Mouse (Mus musculus) embryo, embryonic 11 days (tissue): ENCODE results near the gene Pklr.
A peak's percentile ranks its signal among the peaks of the same experiment; 100 is the strongest.
"Not testable (repeated sequence)": the region's sequence is repeated elsewhere in the genome, so short reads cannot be mapped to it uniquely, and the experiment has no call there.

Experiments
- DNase-seq: peaks from one replicate; pipeline ENCODE4 v3.0.0-alpha.2; 2015

Pklr gene

GRCm38 (mm10) chr3:89125981-89126380 lies 10.0 kb upstream of the Pklr start:
- no peak for DNase-seq

- no peak for DNase-seq
These were observed 6.0 kb upstream of the Pklr start for GRCm38 (mm10) chr3:89129908-89130307.

GRCm38 (mm10) chr3:89131816-89132215 lies 4.1 kb upstream of the Pklr start:
- DNase-seq = no peak

GRCm38 (mm10) chr3:89132285-89133062 lies 3.5 kb upstream of the Pklr start:
- peak; percentile 60 for DNase-seq

- no peak for DNase-seq
These were observed 2.9 kb upstream of the Pklr start for GRCm38 (mm10) chr3:89133063-89133450.

GRCm38 (mm10) chr3:89133752-89134151 lies 2.2 kb upstream of the Pklr start:
- no peak for DNase-seq

GRCm38 (mm10) chr3:89136365-89136764 lies 423 bp downstream of the Pklr start:
- peak; percentile 34 for DNase-seq

- DNase-seq = no peak
These were observed 8.9 kb downstream of the Pklr start for GRCm38 (mm10) chr3:89144821-89145220.

GRCm38 (mm10) chr3:89145566-89145965 lies 9.6 kb downstream of the Pklr start:
- no peak for DNase-seq

GRCm38 (mm10) chr3:89147101-89147978 lies 11.4 kb downstream of the Pklr start:
- peak; percentile 33 for DNase-seq

GRCm38 (mm10) chr3:89147979-89148311 lies 12.0 kb downstream of the Pklr start:
- peak; percentile 22 for DNase-seq

- no peak for DNase-seq
These were observed 12.6 kb downstream of the Pklr start for GRCm38 (mm10) chr3:89148567-89148966.

GRCm38 (mm10) chr3:89152084-89152835 lies 16.3 kb downstream of the Pklr start:
- DNase-seq = no peak

- no peak for DNase-seq
These were observed 21.0 kb downstream of the Pklr start for GRCm38 (mm10) chr3:89156951-89157350.

GRCm38 (mm10) chr3:89158651-89159050 lies 22.7 kb downstream of the Pklr start:
- DNase-seq = no peak

GRCm38 (mm10) chr3:89159211-89159610 lies 23.3 kb downstream of the Pklr start:
- DNase-seq = peak; percentile 81

- peak; percentile 92 for DNase-seq
These were observed 23.8 kb downstream of the Pklr start, which contains the start of gene Hcn3 for GRCm38 (mm10) chr3:89159616-89160344. TSS of gene Hcn3 (minus strand) at chr3:89160196.

- DNase-seq = not testable (repeated sequence)
These were observed 25.3 kb downstream of the Pklr start for GRCm38 (mm10) chr3:89161207-89161606.

GRCm38 (mm10) chr3:89161786-89162185 lies 25.8 kb downstream of the Pklr start:
- DNase-seq = no peak

GRCm38 (mm10) chr3:89163123-89163522 lies 27.2 kb downstream of the Pklr start:
- no peak for DNase-seq

GRCm38 (mm10) chr3:89163643-89164245 lies 27.8 kb downstream of the Pklr start:
- DNase-seq = no peak
